Mouse (Mus musculus): ENCODE measurements around the gene Ripor1. TPM values are rescaled to one million over a fixed set of nuclear protein-coding genes. Genes with fewer than 3 reads are reported as not detected.

Gene Ripor1
- total RNA-seq, 1 experiment from 2014 or later, result 33.9 TPM

GRCm38 (mm10) chr8:105629337-105629736 lies 24.3 kb downstream of the Ripor1 start:
- DNase-seq, result no peak

DNA sequence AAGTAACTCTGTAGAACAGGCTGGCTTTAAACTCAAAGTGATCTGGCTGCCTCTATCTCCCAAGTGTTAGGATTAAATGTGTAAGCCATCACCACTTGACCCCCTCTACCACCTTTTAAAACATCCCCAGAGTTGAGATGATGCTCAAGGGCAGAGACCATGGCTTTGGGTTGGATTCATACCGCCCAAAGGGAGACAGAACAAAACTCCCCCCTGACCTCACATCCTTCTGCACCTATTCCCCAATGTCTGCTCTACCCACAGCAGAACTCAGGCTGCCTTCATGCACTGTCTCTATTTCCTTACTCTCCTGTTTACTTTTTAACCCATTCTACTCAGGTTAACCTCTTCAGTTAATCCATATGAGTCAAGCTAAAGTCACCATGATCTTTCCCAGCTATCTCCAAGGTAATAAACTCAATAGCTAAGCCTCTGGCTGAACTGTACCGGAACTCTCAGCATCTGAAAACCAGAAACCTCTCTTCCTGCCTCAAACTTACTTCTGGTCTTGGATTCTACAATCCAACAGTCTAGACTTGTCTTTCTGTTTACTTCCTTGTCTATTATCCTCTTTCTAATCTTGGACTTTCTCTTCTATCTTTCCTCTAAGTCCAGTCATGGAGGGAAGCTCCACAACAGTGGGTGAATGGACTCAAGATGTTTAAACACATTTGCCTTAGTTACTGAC lies 29.9 kb downstream of the Ripor1 start:
- no peak for DNase-seq

- no peak for DNase-seq
Observed at GRCm38 (mm10) chr8:105635481-105635880, 30.4 kb downstream of the Ripor1 start.

GRCm38 (mm10) chr8:105636018-105636962 lies 31.2 kb downstream of the Ripor1 start, which contains the start of gene Ctcf:
TSS of gene Ctcf (plus strand) at chr8:105636568.
- DNase-seq, result peak; percentile 96

DNA sequence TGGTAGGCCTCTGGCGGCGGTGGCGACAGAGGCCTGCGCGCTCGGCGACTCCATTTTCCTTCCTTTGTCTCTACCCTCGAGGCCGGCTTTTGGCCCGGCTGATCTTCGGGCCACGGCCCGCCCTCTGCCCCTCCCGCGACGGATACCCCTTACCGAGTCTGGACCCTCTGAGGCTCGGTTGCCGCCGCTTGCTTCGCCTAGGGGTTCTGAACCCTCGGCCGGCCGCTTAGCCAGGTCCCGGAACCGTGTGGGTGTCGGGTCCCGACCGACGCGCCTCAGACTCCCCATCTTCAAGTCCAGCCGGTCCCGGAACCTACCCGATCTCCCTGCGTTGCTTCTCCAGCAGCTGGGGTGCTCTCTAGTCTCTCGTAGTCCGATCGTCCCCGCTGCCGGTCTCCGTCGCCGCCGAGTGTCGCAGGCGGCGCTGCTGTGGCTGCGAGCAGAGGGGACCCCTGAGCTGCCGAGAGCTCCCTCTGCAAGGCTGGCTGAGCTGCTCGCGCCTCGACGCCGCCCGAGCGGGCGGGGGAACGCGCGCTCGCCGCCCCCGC lies 32.0 kb downstream of the Ripor1 start, which contains the start of gene Agrp:
Gene Agrp (minus strand): TSS at position 431 of the 548 bp plus-strand sequence.
- peak; percentile 67 for DNase-seq

DNA sequence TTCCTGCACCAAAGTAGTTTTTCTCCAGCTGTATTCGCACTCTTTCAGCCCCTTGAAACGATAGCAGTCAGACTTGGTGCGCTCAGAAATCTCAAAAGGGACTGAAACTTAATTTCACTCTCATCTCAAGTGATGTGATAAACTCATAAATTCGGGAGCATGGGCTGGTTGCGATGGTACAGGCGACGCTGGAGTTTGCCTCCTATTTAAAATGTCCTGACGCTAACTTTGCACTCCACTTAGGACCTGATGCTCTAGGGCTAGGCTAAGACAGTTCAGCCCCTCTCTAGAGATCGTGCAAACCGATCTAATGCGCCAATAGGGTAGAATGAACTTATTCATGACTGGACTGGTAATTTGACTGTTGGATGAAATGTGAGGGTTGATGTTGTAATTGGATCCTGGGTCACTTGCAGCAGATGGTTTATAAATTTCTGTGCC lies 32.6 kb downstream of the Ripor1 start:
- DNase-seq, result no peak

- DNase-seq, result no peak
Observed at GRCm38 (mm10) chr8:105638510-105638909, 33.5 kb downstream of the Ripor1 start.

DNA sequence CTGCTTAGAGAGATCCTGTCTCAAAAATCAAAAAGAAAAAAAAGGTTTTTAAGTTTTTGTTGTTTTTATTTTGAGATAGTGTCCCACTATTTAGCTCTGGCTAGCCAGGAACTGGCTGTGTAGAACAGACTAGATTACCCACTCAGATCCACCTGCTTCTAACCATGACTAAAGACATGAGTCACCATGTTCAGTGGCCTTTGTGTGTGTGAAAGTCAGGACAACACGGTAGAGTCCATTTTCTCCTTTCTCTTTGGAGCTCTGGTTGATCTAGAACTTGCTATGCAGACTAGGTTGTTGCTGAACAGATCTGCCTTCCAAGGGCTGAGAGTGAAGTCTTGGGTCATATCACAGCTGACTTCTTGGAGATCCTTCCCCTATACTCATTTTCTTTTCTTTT lies 34.8 kb downstream of the Ripor1 start:
- no peak for DNase-seq

DNA sequence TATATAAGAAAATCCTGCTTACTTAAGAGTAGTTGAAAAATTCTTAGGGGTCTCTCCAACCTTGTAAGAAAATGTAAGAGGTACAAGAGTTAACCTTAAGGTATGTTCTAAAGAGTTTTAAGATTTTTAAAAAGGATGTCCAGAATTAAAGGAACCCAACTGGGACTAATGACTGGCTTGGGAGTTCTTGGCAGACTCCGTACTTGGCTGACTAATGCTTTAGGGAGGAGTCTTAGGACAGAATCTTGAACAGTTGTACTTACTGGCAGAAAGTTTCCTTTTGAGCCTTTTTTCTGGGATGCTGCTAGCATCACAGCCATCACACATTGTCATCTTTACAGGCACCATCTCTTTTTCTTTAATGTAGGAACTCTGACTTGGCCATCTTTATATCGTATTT lies 35.5 kb downstream of the Ripor1 start:
- DNase-seq, result no peak

GRCm38 (mm10) chr8:105645205-105645604 lies 40.1 kb downstream of the Ripor1 start:
- no peak for DNase-seq

GRCm38 (mm10) chr8:105648929-105649328 lies 43.9 kb downstream of the Ripor1 start:
- no peak for DNase-seq

GRCm38 (mm10) chr8:105657641-105658040 lies 52.6 kb downstream of the Ripor1 start:
- no peak for DNase-seq

DNA sequence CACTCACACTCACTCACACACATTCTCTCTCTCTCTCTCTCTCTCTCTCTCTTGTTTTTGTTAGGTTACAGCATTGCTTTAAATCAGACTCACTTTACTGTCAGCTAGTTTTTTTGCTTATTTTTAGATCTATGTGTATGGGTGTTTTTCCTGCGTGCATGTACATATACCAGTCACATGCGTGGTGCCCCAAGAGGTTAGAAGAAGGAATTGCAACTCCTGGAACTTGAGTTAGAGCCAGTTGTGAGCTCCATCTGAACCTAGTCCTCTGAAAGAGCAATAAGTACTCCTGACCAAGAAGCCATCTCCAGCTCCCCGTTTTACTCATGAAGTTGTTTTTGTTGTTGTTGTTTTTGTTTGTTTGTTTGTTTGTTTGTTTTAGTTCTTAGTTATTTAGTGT lies 56.1 kb downstream of the Ripor1 start:
- DNase-seq, result peak; percentile 41

Small RNAs within 50 kb of the gene (microRNA-seq; reads per million reads assigned to microRNA genes)
- gene Mir1966, result 0 reads per million in 2 experiments

Other genes with a start within 250 kb of the Ripor1 start
- 0.26 and 0.98 TPM in 2 replicates for gene Plekhg4, start 232.0 kb upstream of the Ripor1 start, total RNA-seq (2021)
- 0.26 TPM in 2 replicates for gene Kctd19, start 191.8 kb upstream of the Ripor1 start, total RNA-seq (2021)
- 4.0 and 6.0 TPM in 2 replicates for gene Lrrc36, start 191.7 kb upstream of the Ripor1 start, total RNA-seq (2021)
- 42.6 and 57.0 TPM in 2 replicates for gene Tppp3, start 133.7 kb upstream of the Ripor1 start, total RNA-seq (2021)
- gene Zdhhc1, start 108.4 kb upstream of the Ripor1 start, total RNA-seq (2021), result 16.0 and 18.1 TPM in 2 replicates
- gene Hsd11b2, start 86.5 kb upstream of the Ripor1 start, total RNA-seq (2021), result 1.1 and 1.2 TPM in 2 replicates
- gene Atp6v0d1, start 39.2 kb upstream of the Ripor1 start, total RNA-seq (2021), result 90.6 and 97.4 TPM in 2 replicates
- 58.4 and 70.4 TPM in 2 replicates for gene Ctcf, start 31.3 kb downstream of the Ripor1 start, total RNA-seq (2021)
- gene Agrp, start 32.1 kb downstream of the Ripor1 start, total RNA-seq (2021), result 0.93 and 1.0 TPM in 2 replicates
- 3.1 and 8.1 TPM in 2 replicates for gene Carmil2, start 81.0 kb downstream of the Ripor1 start, total RNA-seq (2021)
- gene Acd, start 95.8 kb downstream of the Ripor1 start, total RNA-seq (2021), result 23.3 and 23.8 TPM in 2 replicates
- 10.6 and 11.0 TPM in 2 replicates for gene Pard6a, start 95.9 kb downstream of the Ripor1 start, total RNA-seq (2021)
- gene 4933405L10Rik, start 102.4 kb downstream of the Ripor1 start, total RNA-seq (2021), result not detected in 2 replicates
- 5.4 and 6.0 TPM in 2 replicates for gene Enkd1, start 103.0 kb downstream of the Ripor1 start, total RNA-seq (2021)
- gene Gfod2, start 153.4 kb downstream of the Ripor1 start, total RNA-seq (2021), result 7.8 and 11.3 TPM in 2 replicates
- gene Ranbp10, start 222.1 kb downstream of the Ripor1 start, total RNA-seq (2021), result 27.3 and 29.8 TPM in 2 replicates
- gene Tsnaxip1, start 222.5 kb downstream of the Ripor1 start, total RNA-seq (2021), result not detected in 2 replicates
- 8.5 and 11.2 TPM in 2 replicates for gene Cenpt, start 248.0 kb downstream of the Ripor1 start, total RNA-seq (2021)
- gene Thap11, start 249.9 kb downstream of the Ripor1 start, total RNA-seq (2021), result 30.9 and 31.0 TPM in 2 replicates